Mouse (Mus musculus) testis, adult 2 months (tissue): ENCODE data around the gene Acod1.

Source experiments
- CTCF ChIP-seq: fragments of 200-500 bp; IDR thresholded peaks from 2 replicates; pipeline ENCODE4 v1.5.1; 2012; ENCODE audit warnings: low read depth, mild to moderate bottlenecking, inconsistent platforms, low read length, moderate library complexity; ENCODE audit not compliant: control insufficient read depth, insufficient read depth, insufficient replicate concordance
- POLR2A ChIP-seq: fragments of 200-500 bp; IDR thresholded peaks from 2 replicates; pipeline ENCODE4 v1.6.1; 2012; ENCODE audit warnings: low read depth, mild to moderate bottlenecking, inconsistent platforms, low read length, moderate library complexity; ENCODE audit not compliant: control insufficient read depth

- TF ChIP-seq CTCF (no peak), POLR2A (no peak)
Measured at GRCm38 (mm10) chr14:103058998-103059397, 12.2 kb downstream of the Acod1 start.
